Mouse (Mus musculus) kidney, adult 9 months (tissue): ENCODE results near the gene Cenpp.
A peak's percentile ranks its signal among the peaks of the same experiment; 100 is the strongest.
"Not testable (repeated sequence)": the region's sequence is repeated elsewhere in the genome, so short reads cannot be mapped to it uniquely, and the experiment has no call there.

Source experiments
- DNase-seq: peaks from one replicate; pipeline ENCODE4 v3.0.0; 2022

Cenpp gene

GRCm38 (mm10) chr13:49603603-49604002 is 49.0 kb downstream of the Cenpp start:
- no peak for DNase-seq

GRCm38 (mm10) chr13:49602541-49602940 is 50.0 kb downstream of the Cenpp start:
- not testable (repeated sequence) for DNase-seq

- peak; percentile 11 for DNase-seq
Observed at GRCm38 (mm10) chr13:49586062-49586461, 66.5 kb downstream of the Cenpp start.

GRCm38 (mm10) chr13:49584307-49585005 is 68.1 kb downstream of the Cenpp start:
- DNase-seq = peak; percentile 67

- DNase-seq = peak; percentile 15
Observed at GRCm38 (mm10) chr13:49583859-49584258, 68.7 kb downstream of the Cenpp start.

GRCm38 (mm10) chr13:49581541-49582530 is 70.7 kb downstream of the Cenpp start, which contains the start of gene Omd:
Gene Omd, plus strand, starts transcription at chr13:49582462.
- DNase-seq = peak; percentile 82

- no peak for DNase-seq
Observed at GRCm38 (mm10) chr13:49571418-49571817, 81.2 kb downstream of the Cenpp start.

- DNase-seq = peak; percentile 16
Observed at GRCm38 (mm10) chr13:49570371-49570770, 82.2 kb downstream of the Cenpp start.

GRCm38 (mm10) chr13:49564347-49564746 is 88.2 kb downstream of the Cenpp start:
- DNase-seq = no peak

- no peak for DNase-seq
Observed at GRCm38 (mm10) chr13:49560886-49561285, 91.7 kb downstream of the Cenpp start.

GRCm38 (mm10) chr13:49559185-49559584 is 93.4 kb downstream of the Cenpp start:
- peak; percentile 70 for DNase-seq

- no peak for DNase-seq
Observed at GRCm38 (mm10) chr13:49556924-49557323, 95.7 kb downstream of the Cenpp start.

GRCm38 (mm10) chr13:49556203-49556602 is 96.4 kb downstream of the Cenpp start:
- DNase-seq = no peak

- no peak for DNase-seq
Observed at GRCm38 (mm10) chr13:49554519-49554918, 98.1 kb downstream of the Cenpp start.

- no peak for DNase-seq
Observed at GRCm38 (mm10) chr13:49549616-49550015, 103.0 kb downstream of the Cenpp start.

- DNase-seq = no peak
Observed at GRCm38 (mm10) chr13:49547563-49548150, 104.9 kb downstream of the Cenpp start.

GRCm38 (mm10) chr13:49546517-49546916 is 106.1 kb downstream of the Cenpp start:
- DNase-seq = peak; percentile 31

- DNase-seq = no peak
Observed at GRCm38 (mm10) chr13:49545646-49546045, 106.9 kb downstream of the Cenpp start.

GRCm38 (mm10) chr13:49544279-49544678 is 108.3 kb downstream of the Cenpp start, which contains the start of gene Aspn:
Gene Aspn, plus strand, starts transcription at chr13:49544443.
- no peak for DNase-seq

- DNase-seq = no peak
Observed at GRCm38 (mm10) chr13:49538693-49539092, 113.9 kb downstream of the Cenpp start.

GRCm38 (mm10) chr13:49536946-49537345 is 115.6 kb downstream of the Cenpp start:
- DNase-seq = no peak

GRCm38 (mm10) chr13:49530636-49531035 is 121.9 kb downstream of the Cenpp start:
- DNase-seq = no peak

GRCm38 (mm10) chr13:49526235-49526634 is 126.3 kb downstream of the Cenpp start:
- no peak for DNase-seq
